Mouse (Mus musculus): Measurements from ENCODE around the gene Rc3h2. TPM values are rescaled to one million over a fixed set of nuclear protein-coding genes. Genes with fewer than 3 reads are reported as not detected.

The Rc3h2 gene
- polyA plus RNA-seq (2012; rRNA removed) (15.7 and 15.9 TPM in 2 replicates), polyA plus RNA-seq (2014; fragmentation: Nextera tagmentation; extraction: Ambion mirVana) (17.0 and 19.7 TPM in 2 replicates)

- under 1% methylated on average over 49 of the region's 75 CpGs for WGBS
- H3K27ac ChIP-seq (replicated peaks; ENCODE audit: low read depth, low read length), result peak within 1 kb of the TSS; percentile 94
- peak; percentile 94; the same call in 1 of the 2 replicates for TF ChIP-seq POLR2A (IDR thresholded peaks at IDR 0.05; ENCODE audit: borderline replicate concordance, extremely low read depth, insufficient read depth, insufficient read length)
- peak within 1 kb of the TSS; percentile 97 for H3K4me3 ChIP-seq (replicated peaks; ENCODE audit: low read length)
- peaks cover 3% of the 10 kb centered on the region for H3K4me1 ChIP-seq (ENCODE audit: control insufficient read depth, insufficient read depth, low read length)
- H3K4me2 ChIP-seq (replicated peaks; ENCODE audit: low read depth, low read length, severe bottlenecking), result peak within 1 kb of the TSS; percentile 51
- peaks cover 7% of the 10 kb centered on the region; the same call in 1 of the 2 replicates for H3K36me3 ChIP-seq (ENCODE audit: control insufficient read depth, insufficient read depth, low read length)
- H3K9me3 ChIP-seq (ENCODE audit: control insufficient read depth, low read length), result no peaks in the 10 kb centered on the region
- H3K27me3 ChIP-seq (ENCODE audit: control insufficient read depth, insufficient read depth, low read length), result no peaks in the 10 kb centered on the region
- peak; percentile 99 for ATAC-seq (ENCODE audit: low FRiP score, low read depth)
- DNase-seq (ENCODE audit: low spot score), result peak; percentile 95
- H3K9ac ChIP-seq (ENCODE audit: low read depth, low read length, severe bottlenecking), result peak within 1 kb of the TSS; percentile 99
These were observed at the start of gene Rc3h2 for GRCm38 (mm10) chr2:37422306-37423304. Gene Rc3h2, minus strand, starts transcription at chr2:37422903.

GRCm38 (mm10) chr2:37466266-37466665, 43.6 kb upstream of the Rc3h2 start:
- H3K4me3 ChIP-seq (replicated peaks; ENCODE audit: low read length), result no peak overlapping the region
- DNase-seq (ENCODE audit: low spot score) (no peak), ATAC-seq (ENCODE audit: low FRiP score, low read depth) (no peak)
- H3K36me3 ChIP-seq (ENCODE audit: control insufficient read depth, insufficient read depth, low read length), result peaks cover 15% of the 10 kb centered on the region
- H3K27ac ChIP-seq (replicated peaks; ENCODE audit: low read depth, low read length), result no peak overlapping the region
- no peak overlapping the region for H3K4me2 ChIP-seq (replicated peaks; ENCODE audit: low read depth, low read length, severe bottlenecking)
- no peak overlapping the region for H3K9ac ChIP-seq (ENCODE audit: low read depth, low read length, severe bottlenecking)
- no peak for TF ChIP-seq POLR2A (IDR thresholded peaks at IDR 0.05; ENCODE audit: borderline replicate concordance, extremely low read depth, insufficient read depth, insufficient read length)
- 95% methylated on average over 4 of the region's 4 CpGs for WGBS
- no peaks in the 10 kb centered on the region for H3K9me3 ChIP-seq (ENCODE audit: control insufficient read depth, low read length)
- no peaks in the 10 kb centered on the region for H3K4me1 ChIP-seq (ENCODE audit: control insufficient read depth, insufficient read depth, low read length)
- H3K27me3 ChIP-seq (ENCODE audit: control insufficient read depth, insufficient read depth, low read length), result no peaks in the 10 kb centered on the region

- H3K4me1 ChIP-seq (ENCODE audit: control insufficient read depth, insufficient read depth, low read length), result no peaks in the 10 kb centered on the region
- H3K4me3 ChIP-seq (replicated peaks; ENCODE audit: low read length), result no peak overlapping the region
- WGBS, result 96% methylated on average over 4 of the region's 4 CpGs
- H3K9ac ChIP-seq (ENCODE audit: low read depth, low read length, severe bottlenecking), result no peak overlapping the region
- ATAC-seq (ENCODE audit: low FRiP score, low read depth), result no peak
- no peaks in the 10 kb centered on the region for H3K27me3 ChIP-seq (ENCODE audit: control insufficient read depth, insufficient read depth, low read length)
- 0 out of 2 replicates have a peak, but pooled peaks cover 3% of the 10 kb centered on the region for H3K36me3 ChIP-seq (ENCODE audit: control insufficient read depth, insufficient read depth, low read length)
- H3K27ac ChIP-seq (replicated peaks; ENCODE audit: low read depth, low read length), result no peak overlapping the region
- H3K4me2 ChIP-seq (replicated peaks; ENCODE audit: low read depth, low read length, severe bottlenecking), result no peak overlapping the region
- no peaks in the 10 kb centered on the region for H3K9me3 ChIP-seq (ENCODE audit: control insufficient read depth, low read length)
- TF ChIP-seq POLR2A (IDR thresholded peaks at IDR 0.05; ENCODE audit: borderline replicate concordance, extremely low read depth, insufficient read depth, insufficient read length), result no peak
- no peak for DNase-seq (ENCODE audit: low spot score)
These were observed 38.0 kb upstream of the Rc3h2 start for GRCm38 (mm10) chr2:37460707-37461106.

GRCm38 (mm10) chr2:37452376-37452760, 29.7 kb upstream of the Rc3h2 start:
- peak; percentile 83 for ATAC-seq (ENCODE audit: low FRiP score, low read depth)

GRCm38 (mm10) chr2:37451667-37452375, 29.1 kb upstream of the Rc3h2 start:
- peaks cover 7% of the 10 kb centered on the region for H3K4me1 ChIP-seq (ENCODE audit: control insufficient read depth, insufficient read depth, low read length)
- TF ChIP-seq POLR2A (IDR thresholded peaks at IDR 0.05; ENCODE audit: borderline replicate concordance, extremely low read depth, insufficient read depth, insufficient read length), result peak; percentile 92; the same call in 1 of the 2 replicates
- no peaks in the 10 kb centered on the region for H3K27me3 ChIP-seq (ENCODE audit: control insufficient read depth, insufficient read depth, low read length)
- 10% methylated on average over 32 of the region's 44 CpGs for WGBS
- no peaks in the 10 kb centered on the region for H3K36me3 ChIP-seq (ENCODE audit: control insufficient read depth, insufficient read depth, low read length)
- peak; percentile 97 for ATAC-seq (ENCODE audit: low FRiP score, low read depth)
- peak overlapping the region; percentile 89 for H3K4me3 ChIP-seq (replicated peaks; ENCODE audit: low read length)
- H3K27ac ChIP-seq (replicated peaks; ENCODE audit: low read depth, low read length), result peak overlapping the region; percentile 69
- H3K4me2 ChIP-seq (replicated peaks; ENCODE audit: low read depth, low read length, severe bottlenecking), result peak overlapping the region; percentile 80
- H3K9ac ChIP-seq (ENCODE audit: low read depth, low read length, severe bottlenecking), result peak overlapping the region; percentile 95
- DNase-seq (ENCODE audit: low spot score), result peak; percentile 92
- no peaks in the 10 kb centered on the region for H3K9me3 ChIP-seq (ENCODE audit: control insufficient read depth, low read length)

More at GRCm38 (mm10) chr2:37452376-37452760, 29.7 kb upstream of the Rc3h2 start:
- no peaks in the 10 kb centered on the region for H3K9me3 ChIP-seq (ENCODE audit: control insufficient read depth, low read length)
- peak overlapping the region; percentile 89 for H3K4me3 ChIP-seq (replicated peaks; ENCODE audit: low read length)
- no peaks in the 10 kb centered on the region for H3K36me3 ChIP-seq (ENCODE audit: control insufficient read depth, insufficient read depth, low read length)
- 3% methylated on average over 10 of the region's 24 CpGs for WGBS
- no peaks in the 10 kb centered on the region for H3K27me3 ChIP-seq (ENCODE audit: control insufficient read depth, insufficient read depth, low read length)
- H3K27ac ChIP-seq (replicated peaks; ENCODE audit: low read depth, low read length), result peak overlapping the region; percentile 69
- H3K4me1 ChIP-seq (ENCODE audit: control insufficient read depth, insufficient read depth, low read length), result peaks cover 7% of the 10 kb centered on the region
- peak overlapping the region; percentile 95 for H3K9ac ChIP-seq (ENCODE audit: low read depth, low read length, severe bottlenecking)
- peak; percentile 51 for DNase-seq (ENCODE audit: low spot score)
- H3K4me2 ChIP-seq (replicated peaks; ENCODE audit: low read depth, low read length, severe bottlenecking), result peak overlapping the region; percentile 80
- TF ChIP-seq POLR2A (IDR thresholded peaks at IDR 0.05; ENCODE audit: borderline replicate concordance, extremely low read depth, insufficient read depth, insufficient read length), result no peak

Measured in limb, embryonic 14.5 days (tissue).